Mouse (Mus musculus) urinary bladder, postnatal 36 days (tissue): Measurements from ENCODE around the gene Impdh1.
A peak's percentile ranks its signal among the peaks of the same experiment; 100 is the strongest.
"Not testable (repeated sequence)": the region's sequence is repeated elsewhere in the genome, so short reads cannot be mapped to it uniquely, and the experiment has no call there.

Source experiments
- DNase-seq, 2 experiments: peaks; one replicate each; pipeline ENCODE4 v3.0.0; 2022; ENCODE audit warnings: low spot score in 2 of 2, mixed read lengths in 1 of 2

Impdh1 gene

GRCm38 (mm10) chr6:29179843-29180242 lies 36.3 kb downstream of the Impdh1 start:
- DNase-seq: no peak

- peak; percentile 13 to 23 for DNase-seq
These were observed 37.1 kb downstream of the Impdh1 start, which contains the start of gene Prrt4 for GRCm38 (mm10) chr6:29178888-29179658. Prrt4 (minus strand) TSS chr6:29179584.

DNA sequence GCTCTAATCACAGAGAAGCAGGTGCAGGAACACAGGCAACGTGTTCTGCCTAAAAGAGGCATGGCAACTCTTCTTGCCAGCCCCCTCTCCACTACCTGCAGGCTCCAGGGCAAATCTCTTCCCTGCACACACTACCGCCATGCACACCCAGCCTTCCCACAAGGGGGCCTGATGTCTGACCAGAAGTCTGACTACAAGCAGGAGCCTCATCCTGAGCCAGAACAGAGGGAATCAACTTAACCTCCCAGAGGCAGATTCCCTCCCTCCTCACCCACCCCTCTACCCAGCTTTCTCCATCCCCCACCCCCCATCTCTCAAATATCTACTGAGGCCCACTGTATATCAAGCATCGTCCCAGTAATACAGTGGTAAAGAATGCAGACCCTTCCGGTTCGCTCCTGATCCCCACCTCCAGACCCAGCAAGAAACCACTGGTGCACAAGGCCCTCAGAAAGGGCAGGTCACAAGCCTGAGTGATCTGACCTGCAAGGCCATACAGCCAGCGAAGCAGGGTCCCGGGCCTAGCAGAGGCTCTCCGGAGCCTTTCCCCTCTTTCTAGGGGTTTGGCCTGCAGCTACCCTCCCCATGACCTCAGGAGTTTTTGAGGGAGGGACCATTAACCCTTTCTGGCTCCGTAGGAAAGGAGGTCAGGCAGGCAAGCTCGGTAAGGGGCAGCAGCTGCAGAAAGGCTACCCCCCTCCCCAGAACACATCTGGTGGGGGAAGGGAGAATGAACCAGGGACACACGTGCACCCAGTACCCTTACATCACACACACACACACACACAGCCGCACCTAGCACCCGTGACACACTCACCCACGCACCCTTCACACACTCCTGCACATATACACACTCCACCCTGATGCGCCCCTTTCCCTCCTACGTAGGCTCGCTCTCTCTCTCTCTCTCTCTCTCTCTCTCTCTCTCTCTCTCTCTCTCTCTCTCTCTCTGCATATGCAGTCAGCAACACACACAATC lies 38.0 kb downstream of the Impdh1 start:
- DNase-seq: no peak

- no peak for DNase-seq
These were observed 41.1 kb downstream of the Impdh1 start for GRCm38 (mm10) chr6:29175113-29175512.

DNA sequence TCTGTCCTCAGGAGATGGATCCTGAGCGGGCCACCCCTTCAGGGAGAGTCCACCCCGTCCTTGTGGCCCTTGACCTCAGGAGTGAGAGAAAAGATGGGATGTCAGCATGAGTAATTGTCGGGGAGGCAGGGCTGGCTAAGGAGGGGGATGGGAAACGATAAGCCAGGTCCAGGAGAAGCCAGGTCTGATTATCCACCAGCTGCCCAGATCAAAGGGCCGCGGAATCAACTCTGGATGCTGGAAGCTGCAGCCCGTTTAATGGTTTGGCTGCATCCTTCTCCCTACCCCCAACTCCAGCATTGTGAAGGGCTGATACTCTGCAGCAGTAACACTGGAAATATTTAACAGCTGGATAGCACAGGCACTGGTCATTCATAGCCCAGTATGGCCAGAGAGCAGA lies 41.8 kb downstream of the Impdh1 start:
- no peak for DNase-seq

GRCm38 (mm10) chr6:29170952-29171388 lies 45.2 kb downstream of the Impdh1 start:
- DNase-seq: peak; percentile 67 to 70

- peak in 1 of 2 experiments; percentile 21 for DNase-seq
These were observed 45.9 kb downstream of the Impdh1 start for GRCm38 (mm10) chr6:29170063-29170921.

- no peak for DNase-seq
These were observed 46.5 kb downstream of the Impdh1 start for GRCm38 (mm10) chr6:29169675-29170062.

DNA sequence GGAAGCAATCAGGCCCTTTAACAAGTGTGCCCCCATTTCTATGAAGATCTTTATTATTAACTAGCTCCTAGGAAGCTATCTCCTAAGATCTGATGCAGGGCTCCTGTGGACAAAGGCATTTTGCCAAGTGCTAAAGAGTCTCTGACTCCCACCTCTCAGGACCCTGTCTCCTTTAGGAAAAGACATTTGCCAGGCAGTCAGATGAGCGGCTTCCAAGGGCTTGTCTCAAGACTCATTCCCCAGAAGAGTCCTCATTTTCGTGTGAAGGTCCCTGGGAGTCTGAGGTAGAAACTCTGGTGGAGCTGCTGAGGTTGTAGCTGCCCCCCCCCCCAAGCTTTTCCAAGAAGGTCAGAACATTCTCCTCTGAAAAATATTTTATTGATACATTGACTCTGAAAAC lies 47.3 kb downstream of the Impdh1 start:
- no peak for DNase-seq

DNA sequence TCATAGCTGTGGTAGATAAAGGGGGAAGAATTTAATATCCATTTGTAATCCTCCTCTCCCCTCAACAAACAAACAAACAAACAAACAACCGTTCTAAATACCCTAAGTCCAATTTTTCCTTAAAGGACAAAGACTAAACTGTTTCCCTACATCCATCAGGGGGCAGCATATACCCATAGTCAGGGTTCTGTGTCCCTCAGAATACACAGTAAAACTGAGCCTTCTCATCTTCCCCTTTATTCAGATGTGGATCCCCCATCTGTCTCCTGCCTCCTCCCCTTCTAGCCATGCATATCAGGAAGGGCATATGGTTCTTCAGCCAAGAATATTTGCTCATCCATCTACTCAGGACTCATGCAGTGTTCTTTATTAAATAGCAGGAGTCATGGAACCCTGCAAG lies 50.0 kb downstream of the Impdh1 start:
- no peak for DNase-seq

- peak; percentile 78 to 84 for DNase-seq
These were observed 51.6 kb downstream of the Impdh1 start, which contains the start of gene Rbm28 for GRCm38 (mm10) chr6:29164314-29165244. Rbm28 (minus strand) TSS chr6:29165006.

- DNase-seq: not testable (repeated sequence)
These were observed 54.9 kb downstream of the Impdh1 start for GRCm38 (mm10) chr6:29161291-29161690.

DNA sequence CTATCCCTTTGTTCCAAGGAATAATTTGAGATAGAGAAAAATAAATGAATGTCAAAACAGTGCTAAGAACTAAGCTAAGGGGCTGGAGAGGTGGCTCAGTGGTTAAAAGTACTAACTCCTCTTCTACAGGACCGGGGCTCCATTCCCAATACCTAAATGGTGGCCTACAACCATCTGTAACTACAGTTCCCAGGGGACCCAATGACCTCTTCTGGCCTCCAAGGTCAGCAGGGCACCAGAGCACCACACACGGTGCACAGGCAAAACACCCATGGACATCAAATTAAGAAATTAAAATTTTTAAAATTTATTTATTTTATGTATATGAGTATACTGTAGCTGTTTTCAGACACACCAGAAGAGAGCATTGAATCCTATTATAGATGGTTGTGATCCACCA lies 55.4 kb downstream of the Impdh1 start:
- no peak for DNase-seq

GRCm38 (mm10) chr6:29156326-29156725 lies 59.8 kb downstream of the Impdh1 start:
- no peak for DNase-seq
